Mouse (Mus musculus) gastrocnemius, adult 18-20 months (tissue): ENCODE results near the gene Nedd8. TPM values are rescaled to one million over a fixed set of nuclear protein-coding genes. Genes with fewer than 3 reads are reported as not detected.

ENCODE experiments used
- DNase-seq: peaks from one replicate; pipeline ENCODE4 v3.0.0; 2021; ENCODE audit warnings: low spot score
- total RNA-seq, 2 experiments: library from RNA; stranded (reverse); gene quantifications; 2 replicates each; pipeline ENCODE4 v1.2.3; 2021

The Nedd8 gene
- total RNA-seq, 2 experiments from 2014 or later: 188 to 201 TPM

GRCm38 (mm10) chr14:55671486-55671832, 465 bp downstream of the Nedd8 start:
- no peak for DNase-seq

GRCm38 (mm10) chr14:55660636-55661035, 11.3 kb downstream of the Nedd8 start:
- no peak for DNase-seq

DNA sequence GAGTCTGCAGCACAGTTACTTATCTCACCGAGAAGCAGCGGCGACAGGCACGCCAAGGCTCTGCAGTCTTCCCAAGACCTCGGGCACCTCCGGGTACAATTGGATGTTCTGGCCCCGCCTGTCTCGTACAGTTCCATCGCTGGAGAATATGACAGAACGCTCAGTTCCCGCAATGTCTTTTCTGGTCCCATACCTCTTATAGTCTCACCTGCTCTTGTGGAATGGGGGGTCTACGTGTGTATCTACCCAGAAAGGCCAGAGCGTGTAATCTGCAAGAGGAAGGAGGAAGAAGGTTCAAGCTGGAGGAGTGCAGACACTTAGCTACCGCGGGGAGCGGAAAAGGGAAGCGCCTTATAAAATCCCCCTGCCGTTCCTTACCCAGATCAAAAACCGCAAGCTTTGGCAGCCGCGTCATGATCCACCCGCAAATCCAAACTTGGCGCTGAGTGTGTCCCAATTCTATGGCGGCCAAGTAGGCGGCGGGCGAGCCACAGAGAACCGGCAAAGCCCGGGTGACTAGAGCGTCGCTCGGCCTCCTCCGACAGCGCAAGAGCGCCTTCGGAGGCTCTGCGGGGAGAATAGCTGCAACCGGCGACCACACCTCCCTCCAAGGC, 11.9 kb downstream of the Nedd8 start, which contains the start of gene Mdp1:
Gene Mdp1 (minus strand): TSS at position 549 of the 614 bp plus-strand sequence.
- DNase-seq: peak; percentile 74

GRCm38 (mm10) chr14:55658011-55658410, 13.9 kb downstream of the Nedd8 start:
- DNase-seq: no peak

DNA sequence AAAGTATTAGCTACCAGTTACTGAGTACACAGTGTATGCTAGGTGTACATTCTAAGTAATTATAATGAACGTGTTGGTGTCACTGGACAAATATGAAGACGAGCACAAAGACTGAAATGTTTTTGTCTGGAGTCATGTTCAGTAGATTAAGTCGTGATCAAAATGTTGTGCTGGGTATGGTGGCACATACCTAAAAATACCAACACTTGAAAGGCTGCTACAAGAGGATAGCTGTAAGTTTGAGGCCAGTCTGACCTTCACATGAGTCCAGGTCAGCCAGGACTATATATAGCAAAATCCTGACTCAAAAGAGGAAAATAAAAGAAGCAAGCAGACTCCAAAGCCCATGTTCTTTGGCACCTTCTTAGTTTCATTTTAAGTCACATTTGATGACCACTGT, 15.0 kb downstream of the Nedd8 start:
- no peak for DNase-seq

DNA sequence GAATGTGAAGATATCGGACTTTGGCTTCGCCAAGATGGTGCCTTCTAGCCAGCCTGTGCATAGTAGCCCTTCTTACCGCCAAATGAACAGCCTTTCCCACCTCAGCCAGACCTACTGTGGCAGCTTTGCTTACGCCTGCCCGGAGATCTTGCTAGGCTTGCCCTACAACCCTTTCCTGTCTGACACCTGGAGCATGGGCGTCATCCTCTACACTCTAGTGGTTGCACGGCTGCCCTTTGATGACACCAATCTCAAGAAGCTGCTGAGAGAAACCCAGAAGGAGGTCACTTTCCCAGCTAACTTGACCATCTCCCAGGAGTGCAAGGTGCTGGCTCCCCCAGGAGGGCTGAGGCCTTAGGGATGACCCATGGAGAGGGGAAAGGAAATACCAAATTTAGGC, 20.4 kb downstream of the Nedd8 start:
- no peak for DNase-seq

DNA sequence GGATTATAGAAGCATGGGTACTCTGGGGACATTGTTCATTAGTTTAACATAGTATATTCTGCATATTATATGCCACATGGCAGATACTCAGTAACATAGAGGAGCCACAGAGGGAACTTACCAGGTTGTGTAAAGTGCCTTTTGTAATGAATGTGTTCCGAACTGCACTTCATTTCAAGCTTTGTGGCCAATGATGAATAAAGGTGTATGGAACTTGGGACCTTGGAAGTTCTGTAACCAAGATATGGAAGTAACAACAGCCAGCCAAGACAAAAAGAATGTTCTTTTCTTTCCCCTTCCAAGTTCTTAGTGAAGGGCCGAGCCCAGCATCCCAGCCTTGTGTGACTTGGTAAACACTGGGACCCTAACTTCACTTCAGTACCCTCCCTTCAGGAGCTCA, 22.0 kb downstream of the Nedd8 start, which contains the start of gene Tssk4:
Gene Tssk4 (plus strand): TSS at position 301 of the 400 bp plus-strand sequence.
- no peak for DNase-seq

DNA sequence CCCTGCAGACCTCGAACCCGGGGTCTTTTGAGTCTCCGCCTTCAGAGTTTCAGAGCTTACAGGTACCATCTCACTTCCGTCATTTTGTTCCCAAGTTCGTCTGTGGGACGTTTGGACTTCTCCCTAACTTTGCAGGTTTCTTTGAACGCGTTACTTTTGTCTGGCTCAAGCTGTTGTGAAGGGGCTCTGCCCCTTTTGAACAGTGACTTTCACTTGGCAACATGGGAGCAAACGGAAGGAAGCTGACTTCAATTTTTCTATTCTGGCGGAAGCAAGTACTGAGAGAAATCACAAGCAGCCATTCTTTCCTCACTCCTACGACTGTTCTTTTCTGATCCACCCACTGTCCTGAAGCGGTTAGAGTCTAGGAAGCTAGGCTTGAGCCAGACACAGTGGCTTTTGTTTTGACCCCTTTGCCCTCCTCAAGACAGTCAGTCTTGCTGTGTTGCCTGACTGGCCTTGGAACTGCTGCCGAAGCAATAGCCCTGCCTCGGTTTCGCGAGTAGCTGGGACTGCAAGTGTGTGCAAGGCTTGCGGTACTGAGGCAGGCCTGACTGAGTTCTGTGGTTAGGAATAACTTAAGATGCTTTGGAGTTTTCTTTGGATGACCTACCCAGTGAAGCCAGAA, 27.5 kb downstream of the Nedd8 start:
- no peak for DNase-seq

DNA sequence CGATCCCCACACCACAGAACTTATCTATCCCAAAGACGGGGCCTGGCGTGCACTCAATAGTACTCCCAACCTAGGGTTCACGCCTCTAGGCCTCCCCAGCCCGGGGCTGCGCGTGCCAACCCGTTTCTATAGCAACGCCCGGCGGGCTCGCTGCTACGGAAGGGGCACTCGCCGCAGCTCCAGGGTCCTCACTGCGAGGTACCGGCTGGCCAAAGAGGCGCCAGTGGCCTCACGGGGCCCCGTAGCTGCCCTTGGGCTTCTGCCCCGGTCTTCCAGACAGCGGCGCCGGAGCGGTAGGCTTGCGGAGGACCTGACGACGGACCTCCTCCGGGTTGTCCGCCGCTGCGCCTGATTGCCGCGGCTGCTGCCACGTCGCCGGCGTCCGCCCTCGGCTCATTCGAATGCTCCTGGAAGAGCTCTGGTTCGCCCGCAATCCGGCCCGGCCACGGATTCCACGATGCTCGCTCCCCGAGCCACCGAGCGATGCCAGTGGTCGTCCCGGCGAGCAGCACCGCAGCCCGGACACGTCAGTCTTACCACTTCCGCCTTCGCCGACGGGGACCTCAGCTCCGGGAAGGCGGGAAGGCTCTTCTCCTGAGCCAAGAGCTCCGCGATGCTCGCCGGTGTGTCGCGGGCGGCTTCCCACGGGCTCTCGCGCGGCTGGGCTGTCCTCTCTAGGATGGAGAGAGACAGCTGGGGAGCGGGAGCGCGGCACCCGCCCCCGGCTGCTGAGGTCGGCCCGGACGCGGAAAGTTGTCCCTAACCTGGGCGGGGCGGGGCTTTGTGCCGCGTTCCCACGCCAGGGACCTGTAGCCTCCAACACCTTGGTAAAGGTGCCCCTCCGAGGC, 28.6 kb downstream of the Nedd8 start, which contains the start of gene Tm9sf1:
Gene Tm9sf1 (minus strand): TSS at position 747 of the 848 bp plus-strand sequence.
- DNase-seq: peak; percentile 84

DNA sequence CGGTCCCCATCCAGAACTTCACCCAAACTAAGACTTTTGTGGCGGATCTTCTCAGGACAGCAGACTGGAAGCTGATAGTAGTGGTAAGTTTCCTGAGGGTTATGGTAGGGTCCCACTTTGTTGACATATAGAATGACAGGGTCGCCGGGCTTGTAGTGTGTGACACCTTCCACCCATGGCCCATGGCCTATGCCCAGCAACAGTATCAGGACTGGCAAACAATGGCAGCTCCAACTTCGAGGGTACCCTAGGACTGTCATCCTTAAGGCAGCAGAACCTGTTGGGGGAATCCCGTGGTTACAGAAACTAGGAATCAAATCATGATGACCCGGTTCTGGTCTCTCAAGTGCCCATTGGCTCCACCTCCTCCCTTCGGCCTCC, 29.3 kb downstream of the Nedd8 start:
- DNase-seq: no peak

DNA sequence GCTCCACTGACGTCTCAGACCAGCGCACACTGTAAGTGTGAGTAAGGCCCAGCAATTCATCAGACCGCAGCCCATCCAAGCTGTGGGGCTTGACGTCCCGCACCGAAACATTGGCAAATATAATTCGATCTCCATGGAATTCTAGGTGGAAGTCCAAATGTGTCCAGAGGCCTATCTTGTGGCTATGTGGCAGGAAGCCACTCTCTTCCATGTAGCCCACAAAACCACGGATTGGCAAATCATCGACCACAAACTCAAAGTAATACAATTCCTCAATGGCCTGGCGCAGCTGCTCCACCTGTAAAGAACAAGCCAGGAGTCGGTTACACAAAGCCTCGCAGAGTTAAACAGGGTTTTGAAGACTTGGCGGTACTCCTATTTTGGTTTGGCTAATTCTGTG, 30.6 kb downstream of the Nedd8 start:
- no peak for DNase-seq

DNA sequence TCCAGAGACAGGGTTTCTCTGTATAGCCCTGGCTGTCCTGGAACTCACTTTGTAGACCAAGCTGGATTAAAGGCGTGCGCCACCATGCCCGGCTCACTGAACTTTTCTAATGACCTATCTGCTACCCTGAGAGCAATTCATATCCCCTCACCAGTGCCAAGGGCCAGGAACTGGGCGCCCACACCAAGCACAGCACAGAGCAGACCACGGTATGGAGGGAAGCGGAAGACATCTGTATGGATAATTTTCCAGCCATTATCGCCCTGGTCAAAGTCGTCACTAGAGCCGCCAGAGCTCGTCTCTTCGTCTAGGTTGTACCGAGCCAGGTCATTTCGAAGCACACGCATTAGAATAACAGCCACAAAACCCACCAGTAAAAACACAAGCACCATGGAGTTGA, 31.1 kb downstream of the Nedd8 start:
- DNase-seq: no peak

- no peak for DNase-seq
Measured at GRCm38 (mm10) chr14:55637795-55638194, 34.1 kb downstream of the Nedd8 start, which contains the start of gene Gm49378. TSS of gene Gm49378 (minus strand) at chr14:55637895.

GRCm38 (mm10) chr14:55635523-55636007, 36.4 kb downstream of the Nedd8 start, which contains the start of gene Ipo4:
TSS of gene Ipo4 (minus strand) at chr14:55635957.
- peak; percentile 86 for DNase-seq

GRCm38 (mm10) chr14:55634874-55635522, 36.9 kb downstream of the Nedd8 start:
- DNase-seq: peak; percentile 35

DNA sequence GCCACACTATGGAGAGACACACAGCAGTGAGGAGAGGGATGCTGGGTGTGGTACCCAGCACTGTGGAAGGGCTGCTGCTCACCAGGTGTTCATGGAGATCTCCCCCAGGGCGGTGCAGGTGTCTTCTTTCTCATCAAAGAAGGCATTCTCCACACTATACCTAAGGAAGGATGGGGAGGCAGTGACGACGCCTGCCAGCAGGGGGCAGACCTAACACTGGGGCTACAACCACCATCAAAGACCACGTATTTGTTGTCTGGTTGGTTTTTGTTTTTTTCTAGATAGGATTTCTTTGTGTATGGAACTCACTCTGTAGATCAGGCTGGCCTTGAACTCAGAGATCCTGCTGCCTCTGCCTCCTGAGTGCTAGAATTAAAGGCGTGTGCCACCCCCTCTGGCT, 42.6 kb downstream of the Nedd8 start:
- peak; percentile 47 for DNase-seq

- no peak for DNase-seq
Measured at GRCm38 (mm10) chr14:55628077-55628827, 43.7 kb downstream of the Nedd8 start.

GRCm38 (mm10) chr14:55618486-55619195, 53.3 kb downstream of the Nedd8 start:
- DNase-seq: no peak

DNA sequence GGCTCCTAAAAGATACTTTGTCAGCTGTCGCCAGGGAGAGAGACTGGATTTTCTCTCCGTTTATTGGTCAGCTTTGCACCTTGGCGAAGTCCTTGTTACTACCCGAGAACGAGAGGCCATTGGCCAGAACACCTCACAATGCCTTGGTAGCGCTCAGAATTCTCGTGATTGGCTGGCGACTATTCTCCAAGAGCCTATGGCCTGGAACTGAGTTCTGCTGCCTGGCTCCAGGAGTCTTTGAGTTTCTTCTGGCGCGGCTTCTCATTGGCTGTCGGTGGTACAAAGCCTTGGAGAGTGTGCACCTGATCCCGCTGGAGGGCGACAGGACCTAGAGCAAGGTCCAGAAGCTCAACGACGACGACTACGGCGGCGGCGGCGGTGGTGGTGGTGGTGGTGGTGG, 54.1 kb downstream of the Nedd8 start, which contains the start of gene Rec8:
Gene Rec8 (plus strand): TSS at position 216 of the 400 bp plus-strand sequence.
- DNase-seq: no peak

DNA sequence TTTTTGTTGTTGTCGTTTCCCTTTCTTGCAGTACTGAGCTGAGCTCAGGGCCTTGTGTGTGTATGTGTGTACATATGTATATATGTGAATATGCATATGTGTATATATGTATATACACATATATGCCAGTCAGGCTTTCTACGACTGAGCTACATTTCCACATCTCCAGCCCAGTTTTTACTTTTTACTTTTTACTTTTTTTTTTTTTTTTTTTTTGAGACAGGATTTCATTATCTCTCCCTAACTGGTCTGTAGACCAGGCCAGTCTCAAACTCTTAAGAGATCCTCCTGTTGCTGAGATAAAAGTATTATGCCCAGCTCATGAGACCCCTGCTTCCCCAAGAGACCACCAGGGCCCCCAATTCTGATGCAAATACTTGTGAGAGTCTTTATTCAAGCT, 55.1 kb downstream of the Nedd8 start:
- DNase-seq: no peak
